Mouse (Mus musculus) C2C12 (cell line): ENCODE measurements around the gene Zbtb7b.

ENCODE experiments used
- CTCF ChIP-seq: IDR thresholded peaks from one replicate; pipeline ENCODE4 v1.5.1; 2011; ENCODE audit not compliant: control insufficient read depth, insufficient read depth, insufficient read length
- MAX ChIP-seq: IDR thresholded peaks from one replicate; pipeline ENCODE4 v1.6.1; 2011; ENCODE audit warnings: mild to moderate bottlenecking, control low read depth

DNA sequence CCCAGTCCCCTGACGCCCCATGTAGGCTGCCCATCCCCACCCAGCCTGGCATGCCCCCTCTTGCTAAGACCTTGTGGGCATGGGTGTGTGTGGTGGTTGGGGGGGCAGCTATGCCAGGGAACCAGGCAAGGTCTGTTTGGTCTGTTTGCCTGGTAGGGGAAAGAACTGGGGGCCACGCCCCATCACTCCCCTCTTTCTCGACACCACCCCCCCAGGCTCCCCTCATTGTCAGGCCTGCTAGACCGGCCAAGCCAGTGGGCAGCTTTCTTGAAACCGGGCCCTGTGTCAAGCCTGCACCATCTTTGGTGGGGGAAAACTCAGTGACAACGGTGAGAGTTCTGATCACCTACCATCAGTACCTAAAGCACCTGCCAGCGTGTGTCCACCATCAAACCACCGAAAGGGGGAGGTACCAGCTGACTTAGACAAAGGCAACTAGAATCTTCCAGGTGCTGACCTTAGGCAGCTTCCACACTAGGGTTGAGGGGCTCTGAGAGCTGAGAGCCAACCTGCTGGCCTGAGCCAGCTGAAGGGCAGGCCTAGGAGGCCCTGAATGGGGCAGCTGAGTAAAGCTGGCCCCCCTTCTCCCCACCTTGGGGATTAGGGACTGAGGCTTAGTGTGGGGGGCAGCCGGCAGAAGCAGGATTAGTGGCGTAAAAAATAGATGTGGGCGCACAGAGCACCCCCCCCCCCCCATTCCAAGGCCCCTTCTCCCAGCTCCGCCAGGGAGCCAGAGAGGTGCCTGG lies 10.1 kb downstream of the Zbtb7b start:
- TF ChIP-seq CTCF, result no peak
- TF ChIP-seq MAX, result no peak
